Mouse (Mus musculus) limb, embryonic 10.5 days (tissue): ENCODE results near the gene Dgkz. TPM values are rescaled to one million over a fixed set of nuclear protein-coding genes. Genes with fewer than 3 reads are reported as not detected.

Experiments
- DNase-seq: peaks from one replicate; pipeline ENCODE4 v3.0.0-alpha.2; 2017; ENCODE audit warnings: low spot score
- H3K27ac ChIP-seq: fragments of 300-500 bp; sonication (generic); 2 replicates; pipeline ENCODE4 v1.5.1; 2016; ENCODE audit warnings: mild to moderate bottlenecking
- H3K27me3 ChIP-seq: fragments of 300-500 bp; sonication (generic); 2 replicates; pipeline ENCODE4 v1.6.1; 2016; ENCODE audit warnings: low read depth, mild to moderate bottlenecking; ENCODE audit not compliant: poor library complexity, severe bottlenecking
- H3K36me3 ChIP-seq: fragments of 300-500 bp; sonication (generic); 2 replicates; pipeline ENCODE4 v1.6.1; 2016; ENCODE audit warnings: mild to moderate bottlenecking, moderate library complexity
- H3K4me1 ChIP-seq: fragments of 300-500 bp; sonication (generic); 2 replicates; pipeline ENCODE4 v1.6.1; 2016
- H3K4me3 ChIP-seq: fragments of 300-500 bp; sonication (generic); 2 replicates; pipeline ENCODE4 v1.5.1; 2016; ENCODE audit warnings: mild to moderate bottlenecking, moderate library complexity
- H3K9me3 ChIP-seq: fragments of 300-500 bp; sonication (generic); replicated peaks from 2 replicates; pipeline ENCODE4 v1.6.1; 2016; ENCODE audit warnings: mild to moderate bottlenecking
- WGBS: fragments of 180-500 bp; shearing (Covaris S2); methylation state at CpG from one replicate; pipeline ENCODE4 v1.1.7; 2016; 5-methylcytosine and 5-hydroxymethylcytosine counted together
- polyA plus RNA-seq: library from polyadenylated mRNA; unstranded; fragments of >200 nt; fragmentation: Nextera tagmentation; extraction: Ambion mirVana; gene quantifications from 2 replicates; pipeline ENCODE4 v1.2.1, GENCODE M21; 2016

Dgkz gene
- polyA plus RNA-seq, 1 experiment from 2014 or later: 57.3 TPM

GRCm38 (mm10) chr2:92008623-92009404 is 33.1 kb upstream of the Dgkz start:
- 2% methylated on average over 20 of the region's 20 CpGs for WGBS
- H3K4me3 ChIP-seq: peak overlapping the region; percentile 58
- no peaks in the 10 kb centered on the region for H3K9me3 ChIP-seq
- peaks cover 42% of the 10 kb centered on the region for H3K4me1 ChIP-seq
- no peak for DNase-seq
- H3K27ac ChIP-seq: peak overlapping the region; percentile 86
- no peaks in the 10 kb centered on the region for H3K36me3 ChIP-seq
- H3K27me3 ChIP-seq: peaks cover 23% of the 10 kb centered on the region

DNA sequence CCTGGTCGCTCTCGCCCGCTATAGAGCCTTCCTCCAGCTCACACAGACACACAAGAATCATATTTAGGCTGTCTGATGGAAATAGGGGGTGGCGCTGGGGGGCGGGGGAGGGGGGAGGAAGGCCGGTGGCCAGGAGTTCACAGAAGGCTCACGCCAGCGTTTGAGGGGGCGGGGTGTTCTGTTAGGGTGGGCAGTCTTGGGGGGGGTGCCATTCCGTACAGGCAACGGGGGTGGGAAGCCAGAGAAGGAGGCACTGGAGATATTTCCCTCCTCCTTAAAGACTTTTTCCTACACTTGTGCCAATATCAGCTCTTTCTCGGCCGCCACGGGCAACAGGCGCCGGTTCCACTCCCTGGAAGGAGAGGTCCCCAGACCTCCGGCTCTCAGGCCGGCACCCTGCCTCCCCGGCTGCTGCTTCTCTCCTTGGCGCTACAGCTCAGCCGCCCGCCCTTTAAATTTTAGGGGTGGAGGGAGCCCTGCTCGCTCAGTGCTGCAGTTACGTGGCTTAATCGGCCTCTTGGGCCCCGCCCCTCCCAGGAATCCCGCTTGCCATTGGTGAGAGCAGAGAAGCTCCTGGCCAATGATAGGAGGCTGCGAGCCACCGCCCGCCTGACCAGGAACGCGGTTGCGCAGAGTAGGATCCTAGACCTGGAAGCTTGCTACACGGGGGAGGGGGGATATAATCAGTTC is 32.4 kb upstream of the Dgkz start:
- H3K27me3 ChIP-seq: peaks cover 23% of the 10 kb centered on the region
- peak overlapping the region; percentile 58 for H3K4me3 ChIP-seq
- WGBS: under 1% methylated on average over 34 of the region's 34 CpGs
- H3K27ac ChIP-seq: peak overlapping the region; percentile 86
- H3K36me3 ChIP-seq: no peaks in the 10 kb centered on the region
- peak; percentile 94 for DNase-seq
- peaks cover 37% of the 10 kb centered on the region for H3K4me1 ChIP-seq
- no peaks in the 10 kb centered on the region for H3K9me3 ChIP-seq

DNA sequence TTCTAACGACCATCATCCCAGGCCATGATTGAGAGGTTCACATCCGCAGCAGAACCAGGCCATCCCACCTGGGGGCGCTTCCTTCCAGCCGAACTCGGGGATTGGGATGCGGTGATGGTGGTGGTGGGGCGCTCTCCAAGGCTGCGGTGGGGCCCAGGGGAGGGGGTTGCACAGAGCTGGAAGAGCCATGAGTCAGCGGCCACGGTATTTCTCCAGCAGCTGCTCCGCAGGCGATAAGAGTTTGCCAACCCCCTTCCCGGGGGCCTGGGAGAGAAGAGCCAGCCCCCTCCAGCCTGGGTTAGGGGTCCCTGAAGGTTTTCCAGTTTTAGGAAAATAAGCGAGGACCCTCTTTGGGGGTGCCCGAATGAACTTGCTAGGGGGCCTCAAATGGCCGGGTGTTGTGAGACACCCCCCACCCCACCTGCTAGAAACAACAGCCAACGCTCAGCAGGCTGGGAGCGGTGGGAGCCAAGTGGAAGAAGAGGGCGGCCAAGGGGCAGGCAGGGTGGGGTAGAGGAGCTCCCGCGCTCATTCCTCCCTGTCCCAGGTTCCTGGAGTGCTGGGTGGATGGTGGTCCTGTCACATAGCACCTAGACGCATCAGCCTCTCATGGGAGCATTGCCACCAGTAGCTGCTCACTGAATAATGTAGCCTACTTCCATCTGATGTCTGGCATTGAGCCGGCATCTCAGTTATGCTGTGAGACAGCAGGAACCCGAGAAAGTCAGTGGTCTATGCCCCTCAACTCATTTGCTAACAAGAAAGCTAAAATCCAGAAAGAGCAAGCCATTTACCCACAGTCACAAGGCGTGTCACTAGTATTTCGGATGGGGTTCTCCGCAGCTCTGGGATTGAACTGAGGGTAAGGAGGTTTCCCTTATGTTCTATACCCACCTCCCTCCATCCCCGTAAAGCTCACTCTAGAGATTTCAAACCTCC is 31.6 kb upstream of the Dgkz start:
- peaks cover 23% of the 10 kb centered on the region for H3K27me3 ChIP-seq
- H3K4me3 ChIP-seq: peak overlapping the region; percentile 58
- H3K9me3 ChIP-seq: no peaks in the 10 kb centered on the region
- WGBS: 2% methylated on average over 28 of the region's 28 CpGs
- H3K4me1 ChIP-seq: peaks cover 29% of the 10 kb centered on the region
- DNase-seq: peak; percentile 64
- no peaks in the 10 kb centered on the region for H3K36me3 ChIP-seq
- H3K27ac ChIP-seq: peak overlapping the region; percentile 86

- Histone ChIP-seq H3K4me3 (peak overlapping the region; percentile 58), H3K27ac (no peak overlapping the region)
These were observed 30.8 kb upstream of the Dgkz start for GRCm38 (mm10) chr2:92006491-92006890.

DNA sequence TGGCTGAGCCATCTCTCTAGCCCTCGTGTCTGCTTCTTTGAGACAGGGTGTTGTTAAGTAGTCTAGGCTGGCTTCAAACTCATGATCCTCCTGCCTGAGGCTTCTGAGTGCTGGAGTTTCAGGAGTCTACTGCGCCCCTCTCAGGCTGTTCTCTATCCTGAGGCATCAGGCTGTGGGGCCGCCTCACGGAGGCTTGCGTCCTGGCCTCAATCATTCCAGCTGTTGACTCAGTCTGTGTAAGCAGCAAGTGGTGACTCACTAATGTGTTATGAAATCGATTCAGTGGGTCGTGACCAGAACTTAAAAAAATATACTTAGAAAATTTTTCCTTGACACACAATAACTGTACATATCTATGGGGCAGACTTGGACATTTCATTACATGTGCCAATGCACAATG is 29.0 kb upstream of the Dgkz start:
- Histone ChIP-seq H3K9me3 (no peaks in the 10 kb centered on the region), H3K27me3 (peaks cover 23% of the 10 kb centered on the region), H3K4me3 (no peak overlapping the region), H3K27ac (no peak overlapping the region), H3K4me1 (peaks cover 29% of the 10 kb centered on the region), H3K36me3 (no peaks in the 10 kb centered on the region)
- 86% methylated on average over 7 of the region's 7 CpGs for WGBS
- no peak for DNase-seq

More at GRCm38 (mm10) chr2:92006491-92006890, 30.8 kb upstream of the Dgkz start:
- no peak for DNase-seq
- H3K4me1 ChIP-seq: peaks cover 29% of the 10 kb centered on the region
- no peaks in the 10 kb centered on the region for H3K9me3 ChIP-seq
- 48% methylated on average over 6 of the region's 6 CpGs for WGBS
- H3K36me3 ChIP-seq: no peaks in the 10 kb centered on the region
- peaks cover 23% of the 10 kb centered on the region for H3K27me3 ChIP-seq

GRCm38 (mm10) chr2:91997905-91998608 is 22.4 kb upstream of the Dgkz start:
- Histone ChIP-seq H3K4me1 (peaks cover 10% of the 10 kb centered on the region; the same call in 1 of the 2 replicates), H3K27ac (no peak overlapping the region), H3K9me3 (no peaks in the 10 kb centered on the region), H3K36me3 (no peaks in the 10 kb centered on the region), H3K27me3 (no peaks in the 10 kb centered on the region), H3K4me3 (no peak overlapping the region)
- 86% methylated on average over 16 of the region's 16 CpGs for WGBS
- DNase-seq: no peak

DNA sequence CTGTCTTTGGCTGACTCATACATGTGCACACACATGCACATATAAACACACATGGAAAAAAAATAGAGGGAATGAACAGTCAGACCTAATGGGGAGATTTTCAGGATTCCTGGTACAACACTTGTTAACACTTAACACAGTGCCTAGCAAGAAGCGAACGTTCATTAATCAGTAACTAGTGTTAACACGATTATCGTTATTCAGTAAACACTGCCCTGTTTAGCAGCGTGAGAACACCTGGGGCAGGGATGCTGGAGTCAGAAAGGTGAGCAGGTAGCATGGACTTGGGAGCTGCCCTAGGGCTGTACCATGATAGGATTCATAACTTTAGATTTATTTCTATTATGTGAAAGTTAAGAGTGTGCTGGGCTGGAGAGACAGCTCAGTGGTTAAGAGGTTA is 20.3 kb upstream of the Dgkz start:
- DNase-seq: no peak
- Histone ChIP-seq H3K27ac (no peak overlapping the region), H3K27me3 (no peaks in the 10 kb centered on the region; the same call in 1 of the 2 replicates), H3K4me1 (peaks cover 10% of the 10 kb centered on the region; the same call in 1 of the 2 replicates), H3K4me3 (no peak overlapping the region), H3K36me3 (no peaks in the 10 kb centered on the region), H3K9me3 (no peaks in the 10 kb centered on the region)
- WGBS: 92% methylated on average over 5 of the region's 5 CpGs

- Histone ChIP-seq H3K4me3 (no peak overlapping the region), H3K27ac (no peak overlapping the region), H3K36me3 (no peaks in the 10 kb centered on the region), H3K27me3 (no peaks in the 10 kb centered on the region; the same call in 1 of the 2 replicates), H3K4me1 (peaks cover 10% of the 10 kb centered on the region; the same call in 1 of the 2 replicates), H3K9me3 (no peaks in the 10 kb centered on the region)
- no peak for DNase-seq
- 85% methylated on average over 3 of the region's 3 CpGs for WGBS
These were observed 17.7 kb upstream of the Dgkz start for GRCm38 (mm10) chr2:91993409-91993808.

DNA sequence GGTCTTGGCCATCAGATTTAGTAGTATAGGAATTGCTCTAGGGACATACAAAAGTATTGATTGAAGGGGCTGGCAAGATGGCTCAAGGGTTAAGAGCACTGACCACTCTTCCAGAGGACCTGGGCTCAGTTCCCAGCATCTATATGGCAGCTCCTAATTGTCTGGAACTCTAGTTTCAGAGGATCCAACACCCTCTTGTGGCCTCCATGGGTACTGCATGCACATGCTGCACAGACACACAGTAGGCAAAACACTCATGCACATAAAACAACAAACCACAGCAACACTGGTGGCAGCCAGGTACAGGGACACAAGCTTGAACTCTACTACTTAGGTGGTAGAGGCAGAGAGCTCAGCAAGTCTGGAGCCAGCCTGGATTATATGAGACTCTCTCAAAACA is 14.1 kb upstream of the Dgkz start:
- Histone ChIP-seq H3K27ac (no peak overlapping the region), H3K4me3 (no peak overlapping the region), H3K9me3 (no peaks in the 10 kb centered on the region), H3K36me3 (no peaks in the 10 kb centered on the region), H3K27me3 (no peaks in the 10 kb centered on the region; the same call in 1 of the 2 replicates), H3K4me1 (peaks cover 24% of the 10 kb centered on the region)
- DNase-seq: no peak

- H3K9me3 ChIP-seq: no peaks in the 10 kb centered on the region
- DNase-seq: peak; percentile 89
These were observed 11.9 kb upstream of the Dgkz start for GRCm38 (mm10) chr2:91987542-91987941.

DNA sequence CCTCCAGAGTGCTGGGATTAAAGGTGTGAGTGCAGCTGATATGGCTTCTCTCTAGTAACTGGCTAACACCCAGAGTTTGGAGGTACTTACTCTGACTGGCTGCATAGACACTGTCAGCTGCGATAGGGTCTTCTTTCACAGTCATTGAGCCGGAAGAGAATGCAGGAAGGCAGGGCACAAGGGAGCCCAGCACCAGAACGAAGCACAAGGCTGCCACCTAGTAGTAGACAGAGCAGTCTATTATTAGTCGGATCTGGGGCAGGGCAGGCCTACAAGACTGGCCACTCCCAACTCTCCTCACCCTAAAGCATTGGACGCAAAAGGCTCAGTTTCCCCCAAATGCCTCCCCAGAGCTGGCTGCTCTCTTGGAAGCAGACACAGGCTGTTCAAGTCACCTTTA is 10.4 kb upstream of the Dgkz start:
- 2% methylated on average over 5 of the region's 5 CpGs for WGBS

More at GRCm38 (mm10) chr2:91987542-91987941, 11.9 kb upstream of the Dgkz start:
- H3K4me1 ChIP-seq: peaks cover 39% of the 10 kb centered on the region
- 1% methylated on average over 3 of the region's 3 CpGs for WGBS
- no peaks in the 10 kb centered on the region; the same call in 1 of the 2 replicates for H3K27me3 ChIP-seq
- no peaks in the 10 kb centered on the region for H3K36me3 ChIP-seq
- no peak overlapping the region for H3K27ac ChIP-seq
- no peak overlapping the region for H3K4me3 ChIP-seq

More for the DNA sequence above, 10.4 kb upstream of the Dgkz start:
- H3K27ac ChIP-seq: no peak overlapping the region; the same call in 1 of the 2 replicates
- no peaks in the 10 kb centered on the region for H3K27me3 ChIP-seq
- no peaks in the 10 kb centered on the region for H3K36me3 ChIP-seq
- H3K4me1 ChIP-seq: peaks cover 45% of the 10 kb centered on the region
- DNase-seq: no peak
- H3K9me3 ChIP-seq: no peaks in the 10 kb centered on the region
- no peak overlapping the region for H3K4me3 ChIP-seq
